Mouse (Mus musculus): ENCODE measurements at regions not wholly inside any gene's neighbourhood (a gene's known extent, or its start where the extent isn't known, plus 50 kb on each side); places are given as distances from the start of the nearest gene placed in this dataset.
"Not testable (repeated sequence)": the region's sequence is repeated elsewhere in the genome, so short reads cannot be mapped to it uniquely, and the experiment has no call there.

DNA sequence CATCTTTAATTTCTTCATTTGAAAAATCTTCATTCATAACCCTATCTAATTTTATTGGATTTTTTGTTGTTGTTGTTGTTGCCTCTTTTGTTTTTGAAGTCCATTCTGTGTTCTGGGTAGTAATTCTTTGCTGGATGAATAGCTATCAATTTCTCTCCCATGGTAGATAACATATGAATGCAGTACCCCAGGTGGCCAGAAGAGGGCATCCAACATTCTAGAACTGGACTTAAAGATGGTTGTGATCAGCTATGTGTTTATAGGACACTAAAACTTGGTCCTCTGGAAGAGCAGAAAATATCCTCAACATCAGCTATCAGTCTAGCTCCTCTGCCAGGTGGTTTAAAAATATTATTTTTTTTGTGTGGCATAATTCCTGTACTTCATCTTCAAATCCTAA, 73.0 kb downstream of the Prl2c3 start:
- intact Hi-C loops (cut with DNase I); DNase-seq (ENCODE audit: low spot score in 2 of 2): not testable (repeated sequence)

DNA sequence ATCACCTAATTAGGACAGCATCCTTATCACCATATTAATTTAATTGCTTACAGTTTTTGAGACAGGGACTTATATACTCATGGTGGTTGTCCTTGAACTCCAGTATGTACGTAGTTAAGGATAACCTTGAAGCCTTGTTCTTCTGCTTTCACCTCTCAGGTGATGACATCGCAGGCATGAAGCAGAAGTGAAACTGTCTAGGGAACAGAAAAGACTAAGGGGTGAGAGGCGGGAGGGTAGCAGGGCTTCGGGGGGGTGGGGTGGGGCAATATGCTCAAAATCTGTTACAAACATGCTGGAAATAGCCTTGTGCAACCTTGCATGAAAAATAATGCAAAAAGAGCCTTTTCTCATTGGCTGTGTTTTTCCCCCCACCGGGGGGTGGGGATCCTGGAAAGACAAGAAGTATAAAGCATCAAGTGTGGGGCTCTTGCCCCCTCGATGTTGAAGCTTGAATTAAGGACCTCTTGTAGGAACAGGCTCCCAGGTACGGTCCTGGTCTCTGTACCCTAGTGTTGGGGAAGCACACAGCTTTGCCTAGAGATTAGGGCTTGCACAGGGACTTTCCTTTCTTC, 81.8 kb downstream of the Prl2c3 start:
- intact Hi-C loops (cut with DNase I) = loop anchor here (10.0 kb wide), 1 partner anchor 737 kb away; no protein-coding TSS in a partner anchor
- DNase-seq (ENCODE audit: low spot score in 2 of 2) = not testable (repeated sequence)

DNA sequence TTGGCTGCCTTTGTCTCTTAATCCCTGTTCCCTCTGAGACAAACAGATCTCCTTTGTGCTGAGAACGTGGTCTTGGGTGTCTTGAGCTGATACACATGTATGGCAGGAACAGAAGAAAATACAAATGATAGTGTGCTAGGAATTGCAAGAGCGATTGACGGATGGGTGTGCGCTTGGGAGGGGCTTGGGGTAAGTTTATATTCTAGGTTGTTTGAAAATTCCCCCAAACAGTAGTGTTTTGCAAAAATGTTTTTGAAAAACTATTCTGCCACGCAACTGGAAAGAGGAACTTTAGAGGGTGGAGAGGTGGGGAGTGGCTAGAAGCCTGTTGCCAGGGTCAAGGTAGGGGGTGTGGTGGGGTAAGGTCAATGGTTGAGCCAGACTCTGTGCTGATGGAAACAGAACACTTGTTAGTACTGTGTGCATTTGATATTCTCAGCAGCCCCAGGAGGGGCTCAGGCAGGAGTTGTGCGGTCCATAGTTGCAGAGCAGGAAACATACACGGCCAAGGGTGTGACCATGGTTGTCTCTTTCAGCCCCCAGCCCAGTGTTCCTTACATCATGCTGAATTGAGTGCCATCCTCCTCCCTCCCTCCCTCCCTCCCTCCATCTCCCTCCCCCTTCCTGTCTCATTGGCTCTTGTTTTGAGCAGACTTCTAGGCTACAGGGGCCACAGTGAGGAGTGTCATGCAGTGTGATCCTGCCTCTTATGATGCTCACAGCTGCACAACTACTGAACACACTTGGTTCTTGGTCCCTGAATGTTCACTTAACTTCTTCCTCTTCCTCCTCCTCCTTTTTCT, 88.2 kb downstream of the Prl2c3 start:
- intact Hi-C loops (cut with DNase I) = loop anchor here (10.0 kb wide), 1 partner anchor 743 kb away; no protein-coding TSS in a partner anchor
- DNase-seq (ENCODE audit: low spot score in 2 of 2) = no peak

GRCm38 (mm10) chr13:12702804-12703612, 96.9 kb downstream of the Prl2c3 start:
- DNase-seq (ENCODE audit: low spot score in 2 of 2); intact Hi-C loops (cut with DNase I): not testable (repeated sequence)

DNA sequence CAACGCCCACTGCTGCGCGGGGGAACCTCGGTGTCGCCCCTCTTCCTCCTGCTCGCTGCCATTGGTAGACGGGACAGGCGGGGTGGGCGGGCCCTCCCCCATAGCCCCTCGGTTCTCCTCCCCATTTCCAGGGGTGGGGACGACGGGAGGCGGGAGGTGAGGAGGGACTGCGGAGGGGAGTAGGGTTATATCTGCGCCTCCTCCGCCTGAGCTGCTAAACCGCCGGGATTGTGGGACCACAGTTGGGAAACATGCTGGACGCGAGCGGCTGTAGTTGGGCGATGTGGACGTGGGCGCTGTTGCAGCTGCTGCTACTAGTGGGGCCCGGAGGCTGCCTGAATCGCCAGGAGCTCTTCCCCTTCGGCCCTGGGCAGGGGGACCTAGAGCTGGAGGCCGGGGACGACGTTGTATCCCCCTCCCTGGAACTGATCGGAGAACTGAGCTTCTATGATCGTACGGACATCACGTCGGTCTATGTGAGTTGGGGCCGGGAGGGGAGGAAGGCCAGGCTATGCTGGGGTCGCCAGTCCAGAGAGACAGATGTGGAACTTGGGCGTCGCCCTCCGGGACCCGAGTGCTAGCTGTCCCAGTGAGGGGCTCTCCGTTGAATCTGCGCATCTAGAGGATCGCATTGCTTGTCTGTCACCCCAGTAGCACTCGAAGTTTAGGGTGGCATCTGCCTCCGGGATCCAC, 97.6 kb downstream of the Prl2c3 start:
- intact Hi-C loops (cut with DNase I); DNase-seq (ENCODE audit: low spot score in 2 of 2): not testable (repeated sequence)

DNA sequence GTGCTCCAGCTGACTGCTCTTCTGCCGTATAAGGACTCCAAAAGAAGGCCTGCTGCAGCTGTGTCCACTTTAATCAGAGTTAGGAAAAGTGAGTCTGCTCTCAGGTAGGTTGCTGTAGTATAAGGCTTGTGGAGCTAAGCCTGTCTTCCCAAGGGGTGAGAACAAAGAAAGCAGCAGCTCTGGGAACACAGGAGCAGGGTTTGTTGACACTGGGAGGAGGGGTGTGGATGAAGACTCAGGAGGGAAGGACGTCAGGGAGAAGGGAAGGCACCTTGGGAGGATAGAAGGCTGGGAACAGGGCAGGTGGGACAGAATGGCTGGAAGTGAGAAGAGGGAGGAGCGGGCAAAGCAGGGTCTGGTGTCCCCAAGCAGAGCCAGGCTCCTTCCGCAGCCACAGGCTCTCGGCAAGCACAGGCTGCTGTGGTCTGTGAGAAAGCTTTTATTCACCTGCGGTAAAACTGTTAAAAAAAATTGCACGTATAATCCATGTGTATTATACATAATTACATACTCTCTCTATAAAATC, 106.2 kb downstream of the Prl2c3 start:
- DNase-seq (ENCODE audit: low spot score in 2 of 2); intact Hi-C loops (cut with DNase I): not testable (repeated sequence)

DNA sequence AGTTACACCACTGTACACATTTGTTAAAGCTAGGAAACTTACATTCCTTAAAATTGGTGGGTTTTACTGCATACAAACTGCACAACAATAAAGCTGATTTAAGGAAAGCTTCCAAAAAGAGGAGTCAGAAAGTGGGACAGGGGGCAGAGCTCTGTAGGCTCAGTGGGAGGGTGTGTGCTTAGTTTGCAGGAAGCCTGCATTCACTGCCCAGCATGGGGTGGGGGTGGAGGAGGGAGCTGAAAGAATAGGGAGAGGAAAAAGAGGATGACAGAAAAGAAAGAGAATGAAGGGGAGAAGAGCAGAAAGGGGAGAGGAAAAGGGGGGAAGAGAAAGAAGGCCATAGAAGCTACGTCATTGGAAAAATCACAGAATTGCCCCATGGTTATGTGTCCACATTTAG, 111.1 kb downstream of the Prl2c3 start:
- intact Hi-C loops (cut with DNase I) = not testable (repeated sequence)

GRCm38 (mm10) chr13:12688149-12688548, 111.7 kb downstream of the Prl2c3 start:
- intact Hi-C loops (cut with DNase I); DNase-seq (ENCODE audit: low spot score in 2 of 2): not testable (repeated sequence)

More for the DNA sequence above, 111.1 kb downstream of the Prl2c3 start:
- DNase-seq (ENCODE audit: low spot score in 2 of 2) = not testable (repeated sequence)

- intact Hi-C loops (cut with DNase I) = loop anchor here (2.0 kb wide), 1 partner anchor 208 kb away; no protein-coding TSS in a partner anchor
- DNase-seq (ENCODE audit: low spot score in 2 of 2) = not testable (repeated sequence)
Observed at GRCm38 (mm10) chr13:12680954-12681571, 115.4 kb downstream of the Ero1lb start.

DNA sequence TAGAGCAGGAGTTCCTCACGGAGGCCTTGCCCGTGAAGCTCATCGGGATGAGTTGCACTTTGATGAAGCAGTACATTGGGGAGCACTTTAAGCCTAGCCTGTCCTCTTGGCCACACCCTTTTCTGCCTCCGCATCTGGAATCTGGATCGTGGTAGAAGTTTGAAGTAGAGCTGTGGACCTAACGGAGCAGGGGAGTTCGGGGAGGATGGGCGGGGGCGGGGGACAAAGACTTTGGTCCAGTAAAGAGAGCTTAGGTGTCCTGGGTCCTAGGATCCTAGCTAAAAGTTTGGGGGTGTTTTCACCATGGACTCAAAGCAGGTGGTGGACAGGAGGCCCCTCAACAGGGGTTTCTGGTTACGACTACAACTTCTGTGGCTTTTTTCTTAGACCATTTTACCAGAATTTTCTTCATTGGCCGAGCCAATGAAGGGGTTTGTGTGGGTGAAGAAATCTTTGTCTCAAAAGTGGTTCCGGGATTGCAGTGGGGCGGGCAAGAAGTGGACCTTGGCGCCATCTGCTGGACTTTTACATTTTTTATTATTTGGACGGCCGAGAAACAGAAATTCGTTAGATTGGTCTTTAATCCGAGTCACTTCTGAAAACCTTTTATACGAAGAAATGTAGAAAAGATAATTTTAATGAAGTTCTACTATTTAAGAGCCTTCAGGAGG, 114.7 kb downstream of the Ero1lb start:
- peak; percentile 25 to 35 for DNase-seq (ENCODE audit: low spot score in 2 of 2)
- intact Hi-C loops (cut with DNase I) = loop anchor here (2.0 kb wide), 1 partner anchor 208 kb away; no protein-coding TSS in a partner anchor

GRCm38 (mm10) chr13:12677372-12677771, 111.7 kb downstream of the Ero1lb start:
- intact Hi-C loops (cut with DNase I) = loop anchor here (10.0 kb wide), 1 partner anchor 737 kb away; no protein-coding TSS in a partner anchor
- DNase-seq (ENCODE audit: low spot score in 2 of 2) = no peak

DNA sequence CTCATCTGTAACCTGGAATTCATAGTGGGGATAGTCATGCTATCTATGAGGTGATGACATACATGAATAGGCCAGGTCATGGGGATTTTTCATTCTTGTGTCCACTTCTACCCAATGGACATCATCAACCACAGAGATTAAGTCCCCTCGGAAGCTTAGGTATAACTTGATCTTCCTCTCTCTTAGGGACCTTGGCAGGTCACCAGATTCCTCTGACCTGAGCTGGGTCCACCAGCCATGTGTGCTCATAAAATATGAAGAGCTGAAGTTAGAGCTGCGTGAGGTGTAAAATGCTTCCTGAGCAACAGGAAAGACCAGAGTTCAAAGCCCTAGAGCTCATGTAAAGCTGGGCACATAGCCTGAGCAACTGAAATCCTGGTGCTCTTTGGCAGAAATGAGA, 105.3 kb downstream of the Ero1lb start:
- not testable (repeated sequence) for DNase-seq (ENCODE audit: low spot score in 2 of 2)

DNA sequence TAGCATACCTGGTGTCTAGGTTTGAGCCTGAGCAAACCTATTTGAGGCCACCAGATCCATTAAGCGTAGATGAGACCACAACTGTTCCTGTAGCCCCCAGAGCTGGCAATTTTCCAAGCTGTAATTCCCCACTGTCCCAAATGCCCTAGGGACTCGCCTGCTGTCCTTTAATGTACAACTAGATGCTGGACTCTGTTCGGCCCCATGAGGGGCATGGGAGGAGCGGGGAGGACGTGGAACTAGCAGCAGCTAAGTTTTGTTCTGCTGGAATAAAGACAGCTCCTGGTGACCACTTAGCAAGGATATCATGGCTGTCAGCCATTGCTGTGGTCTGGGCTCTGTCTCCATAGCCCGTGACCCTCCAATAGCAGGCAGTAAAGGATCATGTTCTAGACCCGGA, 103.1 kb downstream of the Ero1lb start:
- DNase-seq (ENCODE audit: low spot score in 2 of 2); intact Hi-C loops (cut with DNase I): not testable (repeated sequence)

More for the DNA sequence above, 105.3 kb downstream of the Ero1lb start:
- intact Hi-C loops (cut with DNase I) = loop anchor here (10.0 kb wide), 1 partner anchor 744 kb away; no protein-coding TSS in a partner anchor

GRCm38 (mm10) chr13:12667727-12668665, 102.3 kb downstream of the Ero1lb start:
- DNase-seq (ENCODE audit: low spot score in 2 of 2); intact Hi-C loops (cut with DNase I): not testable (repeated sequence)

- intact Hi-C loops (cut with DNase I) = not testable (repeated sequence)
Observed at GRCm38 (mm10) chr13:12666050-12666449, 100.4 kb downstream of the Ero1lb start.

More at GRCm38 (mm10) chr13:12666050-12666449, 100.4 kb downstream of the Ero1lb start:
- DNase-seq (ENCODE audit: low spot score in 2 of 2) = not testable (repeated sequence)
